Mouse (Mus musculus) CH12.LX (cell line): ENCODE data around the gene Atp5mpl. TPM values are rescaled to one million over a fixed set of nuclear protein-coding genes. Genes with fewer than 3 reads are reported as not detected.

Source experiments
- DNase-seq: peaks from one replicate; pipeline ENCODE4 v3.0.0-alpha.2; 2013; ENCODE audit errors: extremely low read depth
- H3K27ac ChIP-seq: 2 replicates; pipeline ENCODE4 v1.5.1; 2012; ENCODE audit warnings: low read depth, mild to moderate bottlenecking, control low read depth, moderate library complexity; ENCODE audit not compliant: insufficient read depth
- H3K27me3 ChIP-seq: replicated peaks from 2 replicates; pipeline ENCODE3; 2012; ENCODE audit warnings: inconsistent platforms
- H3K36me3 ChIP-seq, 2 experiments: replicated peaks in 1 of 2; 2 replicates each; pipeline versions ENCODE3 to v1.6.1; 2012; ENCODE audit warnings: inconsistent platforms in 1 of 2, low read length in 1 of 2, mild to moderate bottlenecking in 1 of 2, mixed read lengths in 1 of 2, moderate library complexity in 1 of 2; ENCODE audit not compliant: control insufficient read depth in 1 of 2, insufficient read depth in 1 of 2
- H3K4me1 ChIP-seq, 2 experiments: 2 replicates each; pipeline ENCODE4 v1.6.1; 2012; ENCODE audit warnings: inconsistent platforms in 1 of 2, moderate library complexity in 1 of 2; ENCODE audit not compliant: insufficient read depth in 2 of 2, control insufficient read depth in 1 of 2
- H3K4me2 ChIP-seq: 2 replicates; pipeline ENCODE4 v1.6.1; 2012; ENCODE audit warnings: low read depth, mild to moderate bottlenecking, control low read depth; ENCODE audit not compliant: poor library complexity, insufficient read depth, severe bottlenecking
- H3K4me3 ChIP-seq, 3 experiments: fragments of 150-350 bp in 1 of 3; sonication (generic) in 1 of 3; replicated peaks in 1 of 3; 2 replicates each; pipeline versions ENCODE3 to v1.5.1; 2011 to 2012; ENCODE audit warnings: low read depth in 2 of 3, low read length in 2 of 3, mild to moderate bottlenecking in 2 of 3, moderate library complexity in 2 of 3, control low read depth in 1 of 3, improper control_type of control experiment in 1 of 3, inconsistent platforms in 1 of 3, mixed read lengths in 1 of 3; ENCODE audit not compliant: poor library complexity in 1 of 3
- H3K79me2 ChIP-seq: replicated peaks from 2 replicates; pipeline ENCODE4 v1.6.1; 2012; ENCODE audit warnings: mild to moderate bottlenecking, moderate library complexity; ENCODE audit not compliant: control insufficient read depth, poor library complexity, insufficient read depth, severe bottlenecking; ENCODE audit errors: extremely low read depth
- H3K9ac ChIP-seq: 2 replicates; pipeline ENCODE4 v1.6.1; 2012; ENCODE audit warnings: low read depth, mild to moderate bottlenecking, control low read depth, moderate library complexity; ENCODE audit not compliant: insufficient read depth
- H3K9me3 ChIP-seq: replicated peaks from 2 replicates; pipeline ENCODE3; 2012; ENCODE audit warnings: low read length, inconsistent platforms, mixed read lengths
- CHD1 ChIP-seq: IDR thresholded peaks from 2 replicates; pipeline ENCODE4 v1.6.1; 2012; ENCODE audit warnings: low read depth, low read length, improper control_type of control experiment, inconsistent platforms
- CTCF ChIP-seq, 2 experiments: IDR thresholded peaks in 1 of 2; conservative IDR thresholded peaks in 1 of 2; 2 replicates each; pipeline ENCODE4 v1.5.1; 2011 to 2012; ENCODE audit warnings: low read depth in 2 of 2, low read length in 2 of 2, improper control_type of control experiment in 1 of 2, inconsistent platforms in 1 of 2, mild to moderate bottlenecking in 1 of 2, moderate library complexity in 1 of 2
- IRF4 ChIP-seq: IDR thresholded peaks from 2 replicates; pipeline ENCODE4 v1.6.1; 2014; ENCODE audit warnings: low read depth, mild to moderate bottlenecking, inconsistent platforms, low read length, improper control_type of control experiment
- JUND ChIP-seq: conservative IDR thresholded peaks from 2 replicates; pipeline ENCODE4 v1.6.1; 2011; ENCODE audit warnings: low read depth, low read length, improper control_type of control experiment
- MEF2A ChIP-seq: IDR thresholded peaks from 2 replicates; pipeline ENCODE4 v1.6.1; 2014; ENCODE audit warnings: low read depth, mild to moderate bottlenecking, inconsistent platforms, low read length, improper control_type of control experiment, borderline replicate concordance
- PAX5 ChIP-seq: IDR thresholded peaks from 2 replicates; pipeline ENCODE4 v1.6.1; 2012; ENCODE audit warnings: low read length, inconsistent platforms, mixed read lengths
- POLR2A ChIP-seq: IDR thresholded peaks from 2 replicates; pipeline ENCODE4 v1.6.1; 2011; ENCODE audit warnings: low read depth, mild to moderate bottlenecking, improper control_type of control experiment, low read length
- RAD21 ChIP-seq: IDR thresholded peaks from 2 replicates; pipeline ENCODE4 v1.6.1; 2011; ENCODE audit warnings: low read depth, mild to moderate bottlenecking, low read length, improper control_type of control experiment, moderate library complexity
- SIN3A ChIP-seq: IDR thresholded peaks from 2 replicates; pipeline ENCODE4 v1.6.1; 2012; ENCODE audit warnings: low read length, improper control_type of control experiment, inconsistent platforms
- SMC3 ChIP-seq: IDR thresholded peaks from 2 replicates; pipeline ENCODE4 v1.6.1; 2011; ENCODE audit warnings: low read depth, low read length, improper control_type of control experiment
- TBP ChIP-seq: conservative IDR thresholded peaks from 2 replicates; pipeline ENCODE4 v1.6.1; 2011; ENCODE audit warnings: low read depth, low read length, improper control_type of control experiment
- USF1 ChIP-seq: IDR thresholded peaks from 2 replicates; pipeline ENCODE4 v1.6.1; 2014; ENCODE audit warnings: low read depth, mild to moderate bottlenecking, inconsistent platforms, low read length, improper control_type of control experiment
- USF2 ChIP-seq: conservative IDR thresholded peaks from 2 replicates; pipeline ENCODE4 v1.6.1; 2011; ENCODE audit warnings: low read depth, low read length, improper control_type of control experiment
- ZKSCAN1 ChIP-seq: IDR thresholded peaks from 2 replicates; pipeline ENCODE4 v1.6.1; 2012; ENCODE audit warnings: low read depth, inconsistent platforms, low read length, improper control_type of control experiment, borderline replicate concordance
- ZMIZ1 ChIP-seq: IDR thresholded peaks from 2 replicates; pipeline ENCODE4 v1.6.1; 2012; ENCODE audit warnings: low read depth, mild to moderate bottlenecking, inconsistent platforms, low read length, improper control_type of control experiment
- ZNF384 ChIP-seq: IDR thresholded peaks from 2 replicates; pipeline ENCODE4 v1.6.1; 2012; ENCODE audit warnings: low read depth, low read length, improper control_type of control experiment, inconsistent platforms
- dilution Hi-C: fragments of 300-500 bp; cut with MboI; formaldehyde crosslinking; loops from 2 replicates; pipeline ENCODE4 v1.14.3; 2020; ENCODE audit warnings: low sequenced_read_pairs; ENCODE audit not compliant: extremely low pct_unique_long_range_greater_than_20kb, extremely low pct_ligation_motif_present
- in situ Hi-C: fragments of 300-500 bp; cut with MboI; formaldehyde crosslinking; loops from 3 replicates; pipeline ENCODE4 v1.14.3; 2019; ENCODE audit warnings: low sequenced_read_pairs, low pct_ligation_motif_present, low pct_unique_long_range_greater_than_20kb, mixed read lengths
- polyA plus RNA-seq: library from polyadenylated mRNA; unstranded; fragments of >175 nt; gene quantifications from 2 replicates; pipeline ENCODE4 v1.2.1, GENCODE M21; 2012; ENCODE audit warnings: low read depth; ENCODE audit not compliant: insufficient read length
- total RNA-seq, 2 experiments: library from RNA; depleted of rRNA; stranded (reverse); fragments of 300-350 nt in 1 of 2; fragments of >200 nt in 1 of 2; gene quantifications; 2 replicates each; pipeline ENCODE4 v1.2.3; 2012 to 2014

Gene Atp5mpl
- total and polyA plus RNA-seq, 3 experiments: 164 to 669 (median 224) TPM

DNA sequence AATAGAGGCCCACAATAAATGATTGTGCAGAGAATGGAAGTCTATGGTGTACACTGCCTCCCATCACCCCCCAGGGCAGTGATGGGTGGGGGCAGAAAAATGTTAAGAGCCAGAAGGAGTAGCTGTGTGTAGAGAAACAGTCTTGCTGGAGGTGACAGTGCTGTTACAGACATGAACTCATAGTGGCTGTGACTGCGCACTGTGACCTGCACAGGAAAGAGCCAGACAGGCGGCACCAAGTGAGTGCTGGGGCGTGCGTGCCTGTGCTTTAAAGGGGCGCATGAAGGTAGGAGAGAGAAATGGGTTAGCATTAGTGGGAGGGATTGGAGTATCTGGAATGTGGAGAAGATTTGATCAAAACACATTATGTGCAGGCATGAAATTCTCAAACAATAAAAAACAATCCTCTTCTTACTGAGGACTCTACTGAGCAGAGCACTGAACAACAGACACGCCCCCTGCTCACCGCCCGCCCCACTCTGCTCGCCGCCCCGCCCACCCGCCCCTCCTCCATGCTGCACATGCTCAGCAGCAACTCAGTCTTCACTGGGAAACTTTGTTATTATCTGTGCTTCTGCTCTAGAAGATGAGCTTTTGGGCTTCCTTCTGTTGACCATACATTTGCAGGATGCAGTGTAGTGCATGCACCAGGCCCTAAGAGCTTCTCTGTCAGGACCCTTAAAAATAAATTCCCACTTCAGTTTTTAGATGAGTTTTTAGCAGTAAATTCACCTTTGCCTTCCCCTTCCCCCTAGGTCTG is 45.9 kb upstream of the Atp5mpl start:
- DNase-seq: no peak
- Histone ChIP-seq H3K27ac (no peak overlapping the region), H3K27me3 (peaks cover 57% of the 10 kb centered on the region), H3K36me3 (no peaks in the 10 kb centered on the region), H3K9ac (no peak overlapping the region), H3K4me1 (no peaks in the 10 kb centered on the region), H3K79me2 (no peaks in the 10 kb centered on the region), H3K4me2 (no peak overlapping the region)
- in situ Hi-C loops: no loop called here
- dilution Hi-C loops: no loop called here
- no peak for TF ChIP-seq TBP
- TF ChIP-seq CHD1: no peak
- TF ChIP-seq USF2: no peak
- TF ChIP-seq POLR2A: no peak
- no peak for TF ChIP-seq USF1
- TF ChIP-seq ZMIZ1: no peak
- no peak for TF ChIP-seq PAX5
- no peak for TF ChIP-seq ZKSCAN1
- no peak for TF ChIP-seq JUND
- no peak for TF ChIP-seq IRF4
- no peak for TF ChIP-seq RAD21
- no peak for TF ChIP-seq CTCF (conservative IDR thresholded peaks at IDR 0.05 in 1 of 2, IDR thresholded peaks at IDR 0.05 in 1 of 2; ENCODE audit: low read depth in 2 of 2, low read length in 2 of 2)
- TF ChIP-seq SMC3: no peak
- TF ChIP-seq SIN3A: no peak
- no peak for TF ChIP-seq MEF2A
- TF ChIP-seq, all 38 proteins: peak for 0
- no peak overlapping the region for H3K4me3 ChIP-seq
- peaks cover 24% of the 10 kb centered on the region for H3K9me3 ChIP-seq

GRCm38 (mm10) chr12:112001223-112001622 is 34.4 kb upstream of the Atp5mpl start:
- in situ Hi-C loops: no loop called here
- TF ChIP-seq ZNF384 (no peak), RAD21 (peak; percentile 44), SMC3 (peak; percentile 64; the same call in 1 of the 2 replicates), CTCF (conservative IDR thresholded peaks at IDR 0.05 in 1 of 2, IDR thresholded peaks at IDR 0.05 in 1 of 2; ENCODE audit: low read depth in 2 of 2, low read length in 2 of 2) (peak; percentile 90 to 92)
- dilution Hi-C loops: no loop called here
- Histone ChIP-seq H3K4me1 (no peaks in the 10 kb centered on the region; a peak in 1 of 4 replicates), H3K79me2 (no peaks in the 10 kb centered on the region), H3K9me3 (peaks cover 4% of the 10 kb centered on the region), H3K27me3 (peaks cover 69% of the 10 kb centered on the region), H3K36me3 (no peaks in the 10 kb centered on the region), H3K9ac (no peak overlapping the region), H3K27ac (no peak overlapping the region), H3K4me3 (no peak overlapping the region), H3K4me2 (no peak overlapping the region)
- DNase-seq: peak; percentile 54
